Mouse (Mus musculus) fat pad, adult 2 months (tissue): Measurements from ENCODE around the gene Cenpi.

ENCODE experiments used
- DNase-seq: peaks from one replicate; pipeline ENCODE4 v3.0.0-alpha.2; 2011; ENCODE audit warnings: low read depth, low spot score; ENCODE audit errors: extremely low read depth

Cenpi gene

DNA sequence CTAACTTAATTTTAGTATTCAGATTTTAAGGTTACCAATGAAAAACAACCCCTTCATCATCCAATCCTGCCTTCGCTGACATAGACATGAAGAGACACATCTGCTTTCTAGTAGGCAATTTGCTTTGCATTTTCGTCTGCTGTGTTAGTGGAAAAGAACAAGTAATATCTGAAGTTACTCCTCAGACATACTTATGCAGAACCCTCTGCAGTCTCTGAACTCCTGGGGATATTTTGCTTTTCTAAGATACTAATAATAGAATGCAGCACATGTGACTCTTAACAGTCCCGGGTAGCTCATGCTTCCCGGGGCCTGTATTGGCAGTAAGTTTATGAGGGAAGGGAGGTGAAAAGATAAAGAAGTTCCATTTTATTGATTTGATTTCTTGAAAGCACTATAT, 54.3 kb downstream of the Cenpi start:
- no peak for DNase-seq

- no peak for DNase-seq
Measured at GRCm38 (mm10) chrX:134365421-134365820, 57.5 kb downstream of the Cenpi start.

- no peak for DNase-seq
Measured at GRCm38 (mm10) chrX:134366547-134366946, 58.7 kb downstream of the Cenpi start.

- DNase-seq, result no peak
Measured at GRCm38 (mm10) chrX:134371279-134371678, 63.4 kb downstream of the Cenpi start.

DNA sequence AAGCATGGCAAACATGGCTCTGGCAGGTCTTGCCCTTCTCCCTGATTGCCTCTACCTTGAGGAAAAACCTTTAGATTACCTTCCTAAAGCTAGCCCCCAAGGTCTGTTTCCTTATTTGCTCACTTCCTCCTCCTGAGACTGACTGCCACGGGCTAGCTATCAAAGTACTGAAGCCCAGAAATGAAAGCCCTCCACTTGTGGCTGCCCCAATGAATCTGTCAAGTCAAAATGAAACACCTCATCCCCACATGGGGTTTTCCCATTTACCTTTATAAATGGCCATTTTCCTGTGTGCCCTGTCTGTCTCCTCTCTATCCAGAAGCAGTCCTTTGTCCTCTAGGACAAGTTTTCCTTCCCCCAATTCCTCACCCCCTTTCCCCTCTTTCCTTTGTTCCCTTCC, 66.3 kb downstream of the Cenpi start:
- no peak for DNase-seq

DNA sequence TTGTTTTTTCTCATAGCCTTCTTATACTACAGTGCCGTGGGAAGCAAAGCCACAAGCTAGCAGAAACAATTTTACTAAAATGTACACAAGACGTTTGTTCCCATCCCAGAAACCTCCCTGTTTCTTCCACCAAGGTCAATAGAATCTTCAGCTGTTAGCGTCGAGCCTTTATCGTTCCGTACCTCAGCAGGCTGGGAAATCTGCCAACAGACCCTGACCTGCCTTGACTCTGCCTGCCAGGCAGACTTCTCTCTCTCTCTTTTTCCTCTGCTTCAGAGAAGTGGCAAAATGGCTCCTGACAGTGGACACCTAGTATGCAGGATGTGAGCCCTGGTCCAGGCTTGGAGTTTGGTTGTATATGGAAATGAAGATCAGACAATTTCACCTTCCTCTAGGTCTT, 77.0 kb downstream of the Cenpi start:
- DNase-seq, result no peak

GRCm38 (mm10) chrX:134398972-134399371, 91.1 kb downstream of the Cenpi start:
- no peak for DNase-seq

DNA sequence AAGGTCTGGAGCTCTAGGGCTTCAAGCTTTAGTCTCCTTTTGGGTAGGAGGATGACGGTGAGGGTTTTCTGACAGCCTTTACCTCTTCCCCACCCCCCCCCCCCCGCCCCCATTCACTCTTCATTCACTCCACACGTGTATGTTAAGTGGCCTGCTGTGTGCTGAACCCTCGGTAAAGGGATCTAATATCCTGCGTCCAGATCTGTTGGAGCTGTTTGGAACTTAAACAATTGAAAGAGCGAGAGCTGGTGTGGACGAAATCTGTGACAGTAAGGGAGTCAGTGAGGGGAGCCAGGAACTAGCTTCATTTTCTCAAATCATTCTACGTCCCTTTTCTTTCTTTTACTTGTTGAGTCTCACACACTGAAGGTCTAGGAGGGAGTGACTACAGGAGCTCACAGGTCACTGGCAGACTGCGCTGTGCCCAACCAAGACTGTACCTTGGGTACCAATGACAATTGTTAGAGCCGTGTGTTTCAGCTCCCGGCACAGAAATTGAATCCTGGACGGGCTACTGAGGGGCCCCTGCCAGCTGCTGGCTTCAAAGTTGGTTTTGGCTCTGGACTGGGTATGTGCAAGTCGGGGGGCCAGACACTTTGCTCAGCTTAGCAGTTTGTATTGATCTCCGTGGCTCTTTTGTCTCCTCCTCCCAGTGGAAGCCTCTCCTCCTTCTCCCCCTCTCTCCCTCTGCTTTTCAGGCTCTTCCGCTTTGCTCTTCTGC, 96.1 kb downstream of the Cenpi start, which contains the start of gene Drp2:
Drp2 (plus strand) TSS at position 689 of the 721 bp plus-strand sequence.
- DNase-seq, result no peak

DNA sequence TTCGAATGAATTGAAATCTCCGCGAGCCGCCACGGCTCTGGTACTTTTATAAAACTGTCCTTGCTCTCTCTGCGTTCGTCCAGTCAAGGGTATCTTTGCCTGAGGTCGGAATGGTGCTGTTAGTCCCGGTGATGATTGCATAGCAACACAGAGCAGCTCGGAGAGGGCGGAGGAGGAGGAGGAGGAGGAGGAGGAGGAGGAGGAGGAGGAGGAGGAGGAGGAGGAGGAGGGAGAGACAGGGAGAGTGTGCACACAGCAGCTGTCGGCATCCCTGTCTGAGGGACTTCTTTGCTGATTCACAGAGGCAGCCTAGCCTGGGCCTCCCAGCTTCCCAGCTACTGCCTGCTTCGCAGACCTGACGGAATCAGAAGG, 96.7 kb downstream of the Cenpi start:
- no peak for DNase-seq

DNA sequence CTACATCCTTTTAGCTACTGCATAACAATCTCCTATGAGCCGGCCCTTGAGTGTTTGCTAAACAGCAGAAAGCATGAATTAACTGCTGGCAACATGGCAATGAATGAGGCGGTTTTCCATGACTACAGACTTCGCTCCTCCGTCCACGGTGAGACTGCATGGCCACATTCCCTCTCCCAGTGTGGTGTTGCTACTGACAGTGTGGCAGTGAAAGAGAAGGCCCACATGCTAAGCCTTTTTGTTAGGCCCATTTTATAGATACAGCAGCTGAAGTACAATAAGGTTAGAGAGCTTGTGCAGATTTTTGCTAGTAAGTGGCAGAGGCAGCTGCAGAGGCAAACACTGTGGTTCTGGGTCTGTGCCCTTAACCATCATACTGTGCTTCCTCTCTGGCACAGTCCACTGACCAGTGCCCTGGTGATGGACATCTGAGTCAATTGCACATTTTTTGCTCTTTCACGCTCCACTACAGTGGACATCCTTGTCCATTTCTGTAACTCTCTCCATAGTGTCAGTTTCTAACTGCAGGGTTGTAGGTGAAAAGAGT, 101.5 kb downstream of the Cenpi start:
- DNase-seq, result no peak

DNA sequence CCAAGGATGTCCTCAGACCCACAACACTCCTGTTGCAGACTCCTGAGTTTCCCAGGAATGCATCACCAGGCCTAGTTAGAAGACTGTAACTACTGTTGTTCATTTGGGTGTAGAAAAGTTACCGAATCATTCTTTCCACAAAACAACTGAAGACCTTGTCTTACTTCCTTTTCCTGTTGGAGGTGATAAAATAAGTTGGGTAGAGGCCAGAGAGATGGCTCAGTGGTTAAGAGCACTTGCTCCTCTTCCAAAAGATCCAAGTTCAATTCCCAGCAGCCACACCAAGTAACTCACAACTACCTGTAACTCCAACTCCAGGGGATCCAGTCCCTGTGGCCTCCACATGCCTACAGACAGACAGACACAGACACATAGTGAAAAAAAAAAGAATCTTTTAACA, 104.2 kb downstream of the Cenpi start:
- no peak for DNase-seq
